Mouse (Mus musculus) v-Abl transformed pro-B cells (cell line): ENCODE data around the gene Pappa.

Experiments
- in situ Hi-C, 2 experiments: fragments of 400-800 bp; cut with MboI; formaldehyde crosslinking; loops; one replicate each; pipeline ENCODE4 v1.15.1; 2025; ENCODE audit not compliant: unreplicated experiment in 2 of 2

Gene Pappa

GRCm38 (mm10) chr4:65163698-65164097 is 39.7 kb downstream of the Pappa start:
- in situ Hi-C loops, result no loop called here

- in situ Hi-C loops, result no loop called here
These were observed 42.4 kb downstream of the Pappa start for GRCm38 (mm10) chr4:65166288-65166835.

- in situ Hi-C loops, result no loop called here
These were observed 50.5 kb downstream of the Pappa start for GRCm38 (mm10) chr4:65174505-65174904.

GRCm38 (mm10) chr4:65178146-65178545 is 54.2 kb downstream of the Pappa start:
- in situ Hi-C loops, result no loop called here

GRCm38 (mm10) chr4:65187236-65187635 is 63.3 kb downstream of the Pappa start:
- in situ Hi-C loops, result no loop called here

GRCm38 (mm10) chr4:65187716-65188115 is 63.7 kb downstream of the Pappa start:
- in situ Hi-C loops, result no loop called here

- in situ Hi-C loops, result no loop called here
These were observed 65.0 kb downstream of the Pappa start for GRCm38 (mm10) chr4:65188921-65189485.

- in situ Hi-C loops, result no loop called here
These were observed 68.8 kb downstream of the Pappa start for GRCm38 (mm10) chr4:65192810-65193209.

- in situ Hi-C loops, result no loop called here
These were observed 72.0 kb downstream of the Pappa start for GRCm38 (mm10) chr4:65195971-65196370.

- in situ Hi-C loops, result no loop called here
These were observed 79.7 kb downstream of the Pappa start for GRCm38 (mm10) chr4:65203666-65204065.

GRCm38 (mm10) chr4:65205446-65205845 is 81.5 kb downstream of the Pappa start:
- in situ Hi-C loops, result no loop called here

GRCm38 (mm10) chr4:65209369-65210015 is 85.5 kb downstream of the Pappa start:
- in situ Hi-C loops, result no loop called here

GRCm38 (mm10) chr4:65216682-65217081 is 92.7 kb downstream of the Pappa start:
- in situ Hi-C loops, result no loop called here

GRCm38 (mm10) chr4:65217651-65218364 is 93.8 kb downstream of the Pappa start:
- in situ Hi-C loops, result no loop called here

- in situ Hi-C loops, result no loop called here
These were observed 99.9 kb downstream of the Pappa start for GRCm38 (mm10) chr4:65223901-65224300.

GRCm38 (mm10) chr4:65238540-65238998 is 114.6 kb downstream of the Pappa start:
- in situ Hi-C loops, result no loop called here

- in situ Hi-C loops, result no loop called here
These were observed 118.5 kb downstream of the Pappa start for GRCm38 (mm10) chr4:65242434-65242931.

GRCm38 (mm10) chr4:65243245-65243644 is 119.3 kb downstream of the Pappa start:
- in situ Hi-C loops, result no loop called here

GRCm38 (mm10) chr4:65245015-65245414 is 121.0 kb downstream of the Pappa start:
- in situ Hi-C loops, result no loop called here

GRCm38 (mm10) chr4:65245440-65245839 is 121.5 kb downstream of the Pappa start:
- in situ Hi-C loops, result no loop called here

GRCm38 (mm10) chr4:65252193-65252592 is 128.2 kb downstream of the Pappa start:
- in situ Hi-C loops, result no loop called here
